Mouse (Mus musculus) MEL (cell line): ENCODE data around the gene Kcnh4. TPM values are rescaled to one million over a fixed set of nuclear protein-coding genes. Genes with fewer than 3 reads are reported as not detected.

Experiments used
- DNase-seq: peaks from one replicate; pipeline ENCODE4 v3.0.0; 2011; ENCODE audit warnings: low read depth, low spot score
- H3K27ac ChIP-seq: 2 replicates; pipeline ENCODE4 v1.5.1; 2012; ENCODE audit warnings: low read depth, mild to moderate bottlenecking, control low read depth, low read length, moderate library complexity; ENCODE audit not compliant: control insufficient read depth
- H3K27me3 ChIP-seq, 2 experiments: fragments of 150-350 bp in 1 of 2; sonication (generic) in 1 of 2; 2 replicates each; pipeline ENCODE4 v1.6.1; 2012; ENCODE audit warnings: low read length in 2 of 2, mild to moderate bottlenecking in 2 of 2, improper control_type of control experiment in 1 of 2, moderate library complexity in 1 of 2; ENCODE audit not compliant: insufficient read depth in 2 of 2, control insufficient read depth in 1 of 2
- H3K36me3 ChIP-seq, 2 experiments: 2 replicates each; pipeline ENCODE4 v1.6.1; 2012 to 2014; ENCODE audit warnings: low read length in 2 of 2, improper control_type of control experiment in 1 of 2, inconsistent platforms in 1 of 2, mild to moderate bottlenecking in 1 of 2; ENCODE audit not compliant: insufficient read depth in 2 of 2, control insufficient read depth in 1 of 2
- H3K4me1 ChIP-seq, 2 experiments: fragments of 150-350 bp in 1 of 2; sonication (generic) in 1 of 2; 2 replicates each; pipeline ENCODE4 v1.6.1; 2012; ENCODE audit warnings: low read length in 2 of 2, improper control_type of control experiment in 1 of 2, mild to moderate bottlenecking in 1 of 2; ENCODE audit not compliant: insufficient read depth in 2 of 2, control insufficient read depth in 1 of 2
- H3K4me3 ChIP-seq, 2 experiments: fragments of 150-350 bp in 1 of 2; sonication (generic) in 1 of 2; 2 replicates each; pipeline ENCODE4 v1.5.1; 2012; ENCODE audit warnings: low read depth in 2 of 2, low read length in 2 of 2, mild to moderate bottlenecking in 2 of 2, moderate library complexity in 2 of 2, control low read depth in 1 of 2, improper control_type of control experiment in 1 of 2; ENCODE audit not compliant: control insufficient read depth in 1 of 2, insufficient read depth in 1 of 2
- H3K79me2 ChIP-seq: 2 replicates; pipeline ENCODE4 v1.6.1; 2012; ENCODE audit warnings: mild to moderate bottlenecking, low read length, moderate library complexity; ENCODE audit not compliant: control insufficient read depth, poor library complexity, insufficient read depth
- H3K9ac ChIP-seq: 2 replicates; pipeline ENCODE4 v1.6.1; 2012; ENCODE audit warnings: low read depth, mild to moderate bottlenecking, control low read depth, low read length, moderate library complexity; ENCODE audit not compliant: control insufficient read depth, poor library complexity, severe bottlenecking
- H3K9me3 ChIP-seq: fragments of 150-350 bp; sonication (generic); replicated peaks from 2 replicates; pipeline ENCODE4 v1.6.1; 2012; ENCODE audit warnings: mild to moderate bottlenecking, low read length, improper control_type of control experiment, moderate library complexity; ENCODE audit not compliant: insufficient read depth
- CHD1 ChIP-seq: IDR thresholded peaks from 2 replicates; pipeline ENCODE4 v1.6.1; 2012; ENCODE audit warnings: low read depth, mild to moderate bottlenecking, inconsistent platforms, low read length, improper control_type of control experiment
- EP300 ChIP-seq, 2 experiments: IDR thresholded peaks; 2 replicates each; pipeline ENCODE4 v1.6.1; 2011; ENCODE audit warnings: improper control_type of control experiment in 2 of 2, low read length in 2 of 2, low read depth in 1 of 2, mild to moderate bottlenecking in 1 of 2
- ETS1 ChIP-seq: IDR thresholded peaks from 2 replicates; pipeline ENCODE4 v1.6.1; 2012; ENCODE audit warnings: low read depth, mild to moderate bottlenecking, inconsistent platforms, low read length, improper control_type of control experiment, moderate library complexity
- GABPA ChIP-seq: IDR thresholded peaks from 2 replicates; pipeline ENCODE4 v1.6.1; 2012; ENCODE audit warnings: low read depth, mild to moderate bottlenecking, inconsistent platforms, low read length, improper control_type of control experiment, moderate library complexity
- GATA1 ChIP-seq: IDR thresholded peaks from 2 replicates; pipeline ENCODE4 v1.6.1; 2011; ENCODE audit warnings: low read depth, low read length, improper control_type of control experiment
- JUND ChIP-seq: IDR thresholded peaks from 2 replicates; pipeline ENCODE4 v1.6.1; 2011; ENCODE audit warnings: low read depth, mild to moderate bottlenecking, improper control_type of control experiment, low read length
- MAX ChIP-seq: IDR thresholded peaks from 2 replicates; pipeline ENCODE4 v1.6.1; 2011; ENCODE audit warnings: low read length, improper control_type of control experiment
- MAZ ChIP-seq: IDR thresholded peaks from 2 replicates; pipeline ENCODE4 v1.6.1; 2012; ENCODE audit warnings: low read depth, mild to moderate bottlenecking, inconsistent platforms, low read length, improper control_type of control experiment
- MEF2A ChIP-seq: IDR thresholded peaks from 2 replicates; pipeline ENCODE4 v1.6.1; 2014; ENCODE audit warnings: low read depth, mild to moderate bottlenecking, inconsistent platforms, low read length, improper control_type of control experiment; ENCODE audit not compliant: poor library complexity, insufficient replicate concordance, severe bottlenecking; ENCODE audit errors: extremely low read depth
- MXI1 ChIP-seq: IDR thresholded peaks from 2 replicates; pipeline ENCODE4 v1.6.1; 2011; ENCODE audit warnings: mild to moderate bottlenecking, low read depth, low read length, improper control_type of control experiment
- MYC ChIP-seq: IDR thresholded peaks from 2 replicates; pipeline ENCODE4 v1.6.1; 2011; ENCODE audit warnings: low read depth, mild to moderate bottlenecking, low read length, improper control_type of control experiment, moderate library complexity
- NELFE ChIP-seq: IDR thresholded peaks from 2 replicates; pipeline ENCODE4 v1.6.1; 2011; ENCODE audit warnings: low read depth, low read length, improper control_type of control experiment
- NRF1 ChIP-seq: IDR thresholded peaks from 2 replicates; pipeline ENCODE4 v1.6.1; 2014; ENCODE audit warnings: low read depth, mild to moderate bottlenecking, inconsistent platforms, low read length, improper control_type of control experiment, moderate library complexity; ENCODE audit not compliant: poor library complexity, insufficient read depth, severe bottlenecking
- POLR2A ChIP-seq, 2 experiments: IDR thresholded peaks; 2 replicates each; pipeline ENCODE4 v1.6.1; 2011 to 2012; ENCODE audit warnings: low read length in 2 of 2, mild to moderate bottlenecking in 2 of 2, control low read depth in 1 of 2, improper control_type of control experiment in 1 of 2, low read depth in 1 of 2, moderate library complexity in 1 of 2; ENCODE audit not compliant: control insufficient read depth in 1 of 2, insufficient read depth in 1 of 2, poor library complexity in 1 of 2
- POLR2AphosphoS5 ChIP-seq: IDR thresholded peaks from 2 replicates; pipeline ENCODE4 v1.6.1; 2012; ENCODE audit warnings: low read depth, borderline replicate concordance, mild to moderate bottlenecking, inconsistent platforms, low read length, moderate library complexity, mixed read lengths
- RAD21 ChIP-seq: IDR thresholded peaks from 2 replicates; pipeline ENCODE4 v1.6.1; 2011; ENCODE audit warnings: mild to moderate bottlenecking, low read depth, low read length, improper control_type of control experiment
- SIN3A ChIP-seq: IDR thresholded peaks from 2 replicates; pipeline ENCODE4 v1.6.1; 2012; ENCODE audit warnings: low read length, improper control_type of control experiment, inconsistent platforms
- TAL1 ChIP-seq: IDR thresholded peaks from 2 replicates; pipeline ENCODE4 v1.6.1; 2012; ENCODE audit warnings: mild to moderate bottlenecking, inconsistent platforms, low read length, moderate library complexity, mixed read lengths
- TBP ChIP-seq: IDR thresholded peaks from 2 replicates; pipeline ENCODE4 v1.8.0; 2011; ENCODE audit warnings: low read depth, low read length, improper control_type of control experiment
- TCF12 ChIP-seq: IDR thresholded peaks from 2 replicates; pipeline ENCODE4 v1.6.1; 2014; ENCODE audit warnings: low read depth, mild to moderate bottlenecking, inconsistent platforms, low read length, improper control_type of control experiment, moderate library complexity
- UBTF ChIP-seq: IDR thresholded peaks from 2 replicates; pipeline ENCODE4 v1.6.1; 2012; ENCODE audit warnings: low read depth, mild to moderate bottlenecking, inconsistent platforms, low read length, improper control_type of control experiment, moderate library complexity, borderline replicate concordance; ENCODE audit not compliant: insufficient read depth
- USF1 ChIP-seq: IDR thresholded peaks from 2 replicates; pipeline ENCODE4 v1.6.1; 2014; ENCODE audit warnings: low read depth, mild to moderate bottlenecking, inconsistent platforms, low read length, improper control_type of control experiment, moderate library complexity
- USF2 ChIP-seq, 2 experiments: IDR thresholded peaks; 2 replicates each; pipeline ENCODE4 v1.6.1; 2011 to 2012; ENCODE audit warnings: improper control_type of control experiment in 2 of 2, low read length in 2 of 2, borderline replicate concordance in 1 of 2, inconsistent platforms in 1 of 2, low read depth in 1 of 2, mild to moderate bottlenecking in 1 of 2; ENCODE audit not compliant: insufficient read depth in 1 of 2
- ZKSCAN1 ChIP-seq: IDR thresholded peaks from 2 replicates; pipeline ENCODE4 v1.6.1; 2012; ENCODE audit warnings: low read depth, mild to moderate bottlenecking, inconsistent platforms, low read length, improper control_type of control experiment, moderate library complexity
- ZMIZ1 ChIP-seq: IDR thresholded peaks from 2 replicates; pipeline ENCODE4 v1.6.1; 2012; ENCODE audit warnings: low read depth, mild to moderate bottlenecking, inconsistent platforms, low read length, improper control_type of control experiment, moderate library complexity
- ZNF384 ChIP-seq: IDR thresholded peaks from 2 replicates; pipeline ENCODE4 v1.6.1; 2012; ENCODE audit warnings: low read depth, mild to moderate bottlenecking, inconsistent platforms, low read length, improper control_type of control experiment
- polyA plus RNA-seq, 2 experiments: library from polyadenylated mRNA; stranded (reverse) in 1 of 2; unstranded in 1 of 2; fragments of >175 nt in 1 of 2; fragments of >200 nt in 1 of 2; gene quantifications; 2 replicates each; pipeline versions ENCODE4 v1.2.1 to v1.2.4; 2012; ENCODE audit warnings: low replicate concordance in 2 of 2, low read depth in 1 of 2; ENCODE audit not compliant: insufficient read length in 2 of 2, insufficient read depth in 1 of 2, missing spikeins in 1 of 2
- total RNA-seq: library from RNA; depleted of rRNA; stranded (reverse); fragments of 300-350 nt; gene quantifications from 2 replicates; pipeline ENCODE4 v1.2.3, GENCODE M21; 2012

Kcnh4 gene
- total and polyA plus RNA-seq, 3 experiments = 0.04 to 0.08 TPM; not detected in 1

DNA sequence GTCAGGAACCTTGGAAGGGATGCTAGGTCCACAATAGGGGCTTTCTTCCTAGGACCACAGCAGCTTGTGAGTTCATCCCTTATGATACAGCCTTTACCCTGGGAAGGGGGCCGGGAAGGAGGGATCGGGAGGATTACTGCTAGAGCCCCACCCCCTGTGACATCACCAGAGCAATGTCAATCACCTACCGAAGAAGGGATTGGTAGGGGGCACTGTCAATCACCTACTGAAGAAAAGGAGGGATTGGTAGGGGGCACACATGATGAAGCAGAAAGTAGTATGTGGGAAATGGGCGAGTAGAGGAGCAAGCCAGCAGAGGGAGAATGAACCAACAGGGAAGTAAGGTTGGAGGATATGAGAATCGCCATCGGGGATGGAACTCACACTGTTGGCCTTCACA lies 3.3 kb downstream of the Kcnh4 start:
- H3K9ac ChIP-seq = no peak overlapping the region
- no peak overlapping the region for H3K27ac ChIP-seq
- no peaks in the 10 kb centered on the region for H3K36me3 ChIP-seq
- H3K27me3 ChIP-seq = peaks cover 2 to 3% of the 10 kb centered on the region in 2 experiments; a peak in 2 of 4 replicates
- H3K9me3 ChIP-seq = no peaks in the 10 kb centered on the region
- no peaks in the 10 kb centered on the region for H3K4me1 ChIP-seq
- H3K79me2 ChIP-seq = no peaks in the 10 kb centered on the region
- no peak for TF ChIP-seq ETS1
- TF ChIP-seq TAL1 = no peak
- TF ChIP-seq ZNF384 = no peak
- TF ChIP-seq POLR2AphosphoS5 = no peak
- TF ChIP-seq JUND = no peak
- no peak for TF ChIP-seq MAX
- TF ChIP-seq POLR2A (IDR thresholded peaks at IDR 0.05; ENCODE audit: control insufficient read depth in 1 of 2, insufficient read depth in 1 of 2, low read depth in 1 of 2, low read length in 2 of 2, poor library complexity in 1 of 2) = no peak
- no peak for TF ChIP-seq TCF12
- TF ChIP-seq NRF1 = no peak
- TF ChIP-seq MYC = no peak
- no peak for TF ChIP-seq EP300 (IDR thresholded peaks at IDR 0.05; ENCODE audit: low read depth in 1 of 2, low read length in 2 of 2)
- TF ChIP-seq TBP = no peak
- TF ChIP-seq GATA1 = no peak
- no peak for TF ChIP-seq RAD21
- no peak for TF ChIP-seq GABPA
- TF ChIP-seq SIN3A = no peak
- H3K4me3 ChIP-seq = no peak overlapping the region
- DNase-seq = no peak

- no peaks in the 10 kb centered on the region for H3K27me3 ChIP-seq
Observed at GRCm38 (mm10) chr11:100754693-100755057, 5.1 kb downstream of the Kcnh4 start.

More at GRCm38 (mm10) chr11:100754693-100755057, 5.1 kb downstream of the Kcnh4 start:
- no peaks in the 10 kb centered on the region for H3K9me3 ChIP-seq
- H3K27ac ChIP-seq = no peak overlapping the region
- no peaks in the 10 kb centered on the region for H3K79me2 ChIP-seq
- TF ChIP-seq ZMIZ1 (no peak), TAL1 (no peak), MAZ (no peak), EP300 (IDR thresholded peaks at IDR 0.05; ENCODE audit: low read depth in 1 of 2, low read length in 2 of 2) (no peak), GATA1 (no peak), MEF2A (no peak), USF1 (no peak), CHD1 (no peak), USF2 (IDR thresholded peaks at IDR 0.05; ENCODE audit: borderline replicate concordance in 1 of 2, insufficient read depth in 1 of 2, low read depth in 1 of 2, low read length in 2 of 2) (no peak), ETS1 (no peak), GABPA (no peak), TCF12 (no peak), UBTF (no peak), MXI1 (no peak), SIN3A (no peak), ZKSCAN1 (no peak), NELFE (no peak)
- no peaks in the 10 kb centered on the region for H3K36me3 ChIP-seq
- no peak overlapping the region for H3K9ac ChIP-seq
- no peak overlapping the region for H3K4me3 ChIP-seq
- DNase-seq = no peak
- H3K4me1 ChIP-seq = no peaks in the 10 kb centered on the region
